Comparison of ENCODE assay signal across 8 mouse cellular contexts in the genomic region with DNA sequence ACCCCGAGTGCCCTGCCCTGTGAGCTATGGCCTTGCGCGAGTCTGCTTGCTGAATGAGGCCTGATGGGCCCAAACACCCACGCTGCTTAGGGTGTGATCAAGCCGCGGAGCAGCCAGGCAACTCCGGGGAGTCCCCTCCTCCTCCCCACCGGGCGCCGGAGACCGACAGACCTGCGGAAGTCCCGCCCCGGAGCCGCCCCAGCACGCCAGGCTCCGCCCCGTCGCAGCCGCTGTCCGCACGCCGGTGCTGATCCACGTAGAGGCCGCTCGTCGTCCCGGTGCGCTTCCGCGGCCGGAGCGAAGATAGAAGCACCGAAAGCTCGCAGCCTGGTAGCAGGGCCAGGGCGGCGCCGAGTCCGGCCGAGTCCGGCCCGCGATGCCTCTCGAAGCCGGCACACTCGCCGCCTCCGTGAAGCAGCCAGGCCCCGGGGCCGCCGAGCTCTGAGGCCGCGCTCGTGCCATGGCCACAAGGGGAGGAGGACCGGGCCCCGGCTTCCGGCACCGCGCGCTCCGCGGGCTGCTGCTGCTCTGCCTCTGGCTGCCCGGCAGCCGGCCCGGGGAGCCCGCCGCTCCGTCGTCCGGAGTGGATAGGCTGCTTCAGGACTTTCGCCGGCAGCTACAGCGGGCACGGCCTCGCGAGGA. TPM values are rescaled to one million over a fixed set of nuclear protein-coding genes. Genes with fewer than 3 reads are reported as not detected.
A peak's percentile ranks its signal among the peaks of the same experiment; 100 is the strongest.
DNase-seq lines count a peak whose midpoint lies in the region; ATAC-seq lines count a peak whose summit lies in the region.

A gene (plus strand): TSS at position 209 of the 642 bp plus-strand sequence.

- H3K27ac ChIP-seq in intestine, embryonic 14.5 days (ENCODE audit: low read depth) = no peak within 1 kb of the TSS

- peak within 1 kb of the TSS; percentile 96 for H3K4me2 ChIP-seq in intestine, embryonic 14.5 days (ENCODE audit: low read length)

- ATAC-seq in intestine, embryonic 14.5 days (replicated peaks; ENCODE audit: low FRiP score, low TSS enrichment, low read depth) = peak; percentile 96

- peak within 1 kb of the TSS; percentile 37 for H3K9ac ChIP-seq in intestine, embryonic 14.5 days (ENCODE audit: low read length)

- H3K9me3 ChIP-seq in intestine, embryonic 14.5 days (ENCODE audit: control insufficient read depth, low read length) = no peaks in the 10 kb centered on the region

- H3K36me3 ChIP-seq in intestine, embryonic 14.5 days (ENCODE audit: control insufficient read depth, insufficient read depth, low read length) = no peaks in the 10 kb centered on the region

- DNase-seq in adrenal gland, adult (ENCODE audit: inconsistent age in 2 of 2, low spot score in 1 of 2) = peak; percentile 93 to 98
- peak; percentile 90 for DNase-seq in embryo, embryonic 10.5 days (ENCODE audit: low spot score)
- peak; percentile 91 for DNase-seq in gastrocnemius, postnatal 14 days
- DNase-seq in intestine, embryonic 14.5 days (ENCODE audit: low spot score) = peak; percentile 98
- peak; percentile 63 to 84 for DNase-seq in left cerebral cortex, postnatal 14 days (ENCODE audit: low spot score in 2 of 2)
- peak; percentile 90 for DNase-seq in mesoderm, embryonic 11.5 days (ENCODE audit: low read depth, low spot score)
- peak; percentile 80 to 83 for DNase-seq in right cerebral cortex, postnatal 36 days (ENCODE audit: low spot score in 2 of 2)
- DNase-seq in yolk sac, embryonic 10.5 days (ENCODE audit: low spot score) = peak; percentile 92

- under 1% methylated on average over 62 of the region's 76 CpGs for WGBS in intestine, embryonic 14.5 days

- peak within 1 kb of the TSS; percentile 61 for H3K4me3 ChIP-seq in intestine, embryonic 14.5 days (ENCODE audit: low read depth, low read length)

- H3K27me3 ChIP-seq in intestine, embryonic 14.5 days (replicated peaks; ENCODE audit: control insufficient read depth, insufficient read depth, low read length) = peaks cover 19% of the 10 kb centered on the region

- intact Hi-C loops in gastrocnemius, postnatal 14 days (cut with DNase I; ENCODE audit: low total_unique reads) = no loop called here
- intact Hi-C loops in left cerebral cortex, postnatal 14 days (cut with DNase I) = no loop called here

- peaks cover 8% of the 10 kb centered on the region for H3K4me1 ChIP-seq in intestine, embryonic 14.5 days (replicated peaks; ENCODE audit: control insufficient read depth, insufficient read depth, low read length)

RNA-seq across cellular contexts. Expression of the gene that starts here (rescaled TPM):
- 1 to 10 TPM; 2.5 to 2.9 TPM for total RNA-seq in gastrocnemius, postnatal 14 days (2021)
- polyA plus RNA-seq in intestine, embryonic 14.5 days (2014; fragmentation: Nextera tagmentation; extraction: Ambion mirVana) = 6.1 and 7.3 TPM in 2 replicates
- 100 to 1,000 TPM; 133 to 139 TPM for total RNA-seq in left cerebral cortex, postnatal 14 days (2021)

Comparison
In these comparisons a context has a peak if more than half of its experiments do, and no peak if none do; other contexts are left out.
1. RNA of the gene that starts here (total RNA-seq): 133 to 139 TPM in left cerebral cortex, postnatal 14 days; 2.5 to 2.9 TPM in gastrocnemius, postnatal 14 days; every median in the first group is over 10 times any median in the second.
2. Peak in every context shown above with its lines, with median percentiles within 50 percentile points of each other: DNase-seq.